Mouse (Mus musculus): ENCODE measurements around the gene Gpc4.

Gene Gpc4

GRCm38 (mm10) chrX:52151100-52151499, 14.0 kb downstream of the Gpc4 start:
- no peak for DNase-seq (ENCODE audit: low spot score)

- DNase-seq (ENCODE audit: low spot score), result no peak
These were observed 19.5 kb downstream of the Gpc4 start for GRCm38 (mm10) chrX:52145563-52145962.

GRCm38 (mm10) chrX:52144491-52144890, 20.6 kb downstream of the Gpc4 start:
- no peak for DNase-seq (ENCODE audit: low spot score)

- no peak for DNase-seq (ENCODE audit: low spot score)
These were observed 24.7 kb downstream of the Gpc4 start for GRCm38 (mm10) chrX:52140316-52140715.

- no peak for DNase-seq (ENCODE audit: low spot score)
These were observed 26.5 kb downstream of the Gpc4 start for GRCm38 (mm10) chrX:52138461-52139075.

- DNase-seq (ENCODE audit: low spot score), result no peak
These were observed 27.0 kb downstream of the Gpc4 start for GRCm38 (mm10) chrX:52138033-52138432.

GRCm38 (mm10) chrX:52136525-52136924, 28.5 kb downstream of the Gpc4 start:
- no peak for DNase-seq (ENCODE audit: low spot score)

GRCm38 (mm10) chrX:52129604-52130003, 35.4 kb downstream of the Gpc4 start:
- no peak for DNase-seq (ENCODE audit: low spot score)

- no peak for DNase-seq (ENCODE audit: low spot score)
These were observed 36.3 kb downstream of the Gpc4 start for GRCm38 (mm10) chrX:52128794-52129193.

GRCm38 (mm10) chrX:52113651-52114050, 51.4 kb downstream of the Gpc4 start:
- DNase-seq (ENCODE audit: low spot score), result no peak

GRCm38 (mm10) chrX:52109663-52110062, 55.4 kb downstream of the Gpc4 start:
- no peak for DNase-seq (ENCODE audit: low spot score)

GRCm38 (mm10) chrX:52108966-52109365, 56.1 kb downstream of the Gpc4 start:
- DNase-seq (ENCODE audit: low spot score), result no peak

GRCm38 (mm10) chrX:52103771-52104170, 61.3 kb downstream of the Gpc4 start:
- no peak for DNase-seq (ENCODE audit: low spot score)

- no peak for DNase-seq (ENCODE audit: low spot score)
These were observed 63.1 kb downstream of the Gpc4 start for GRCm38 (mm10) chrX:52101940-52102339.

- DNase-seq (ENCODE audit: low spot score), result no peak
These were observed 63.6 kb downstream of the Gpc4 start for GRCm38 (mm10) chrX:52101445-52101844.

- no peak for DNase-seq (ENCODE audit: low spot score)
These were observed 77.2 kb downstream of the Gpc4 start for GRCm38 (mm10) chrX:52087726-52088348.

GRCm38 (mm10) chrX:52086885-52087573, 78.0 kb downstream of the Gpc4 start:
- DNase-seq (ENCODE audit: low spot score), result no peak

- no peak for DNase-seq (ENCODE audit: low spot score)
These were observed 81.5 kb downstream of the Gpc4 start for GRCm38 (mm10) chrX:52083557-52083956.

- no peak for DNase-seq (ENCODE audit: low spot score)
These were observed 92.6 kb downstream of the Gpc4 start for GRCm38 (mm10) chrX:52072410-52072809.

- no peak for DNase-seq (ENCODE audit: low spot score)
These were observed 111.6 kb downstream of the Gpc4 start for GRCm38 (mm10) chrX:52053416-52053815.

- no peak for DNase-seq (ENCODE audit: low spot score)
These were observed 113.0 kb downstream of the Gpc4 start for GRCm38 (mm10) chrX:52052011-52052410.

GRCm38 (mm10) chrX:52050941-52051340, 114.1 kb downstream of the Gpc4 start:
- no peak for DNase-seq (ENCODE audit: low spot score)

- DNase-seq (ENCODE audit: low spot score), result no peak
These were observed 125.2 kb downstream of the Gpc4 start for GRCm38 (mm10) chrX:52039875-52040274.
